Mouse (Mus musculus): Measurements from ENCODE around the gene Asb16. TPM values are rescaled to one million over a fixed set of nuclear protein-coding genes. Genes with fewer than 3 reads are reported as not detected.

Asb16 gene
- not detected for polyA plus RNA-seq (2017; shearing (Covaris generic))

GRCm38 (mm10) chr11:102268520-102269244 lies at the start of gene Asb16:
Gene Asb16 (plus strand): TSS chr11:102268743.

GRCm38 (mm10) chr11:102230006-102230741 lies 38.4 kb upstream of the Asb16 start, which contains the start of gene Hdac5:
Gene Hdac5 (minus strand): TSS chr11:102230166.

GRCm38 (mm10) chr11:102248630-102249230 lies 19.8 kb upstream of the Asb16 start, which contains the start of gene BC030867:
Gene BC030867 (plus strand): TSS chr11:102248882.

GRCm38 (mm10) chr11:102284501-102285094 lies 16.1 kb downstream of the Asb16 start, which contains the start of gene Tmub2:
Gene Tmub2 (plus strand): TSS chr11:102284931.

GRCm38 (mm10) chr11:102296491-102297472 lies 28.2 kb downstream of the Asb16 start, which contains the start of gene Atxn7l3:
Gene Atxn7l3 (minus strand): TSS chr11:102296631.

GRCm38 (mm10) chr11:102319410-102319792 lies 50.9 kb downstream of the Asb16 start, which contains the start of gene Ubtf:
Gene Ubtf (minus strand): TSS chr11:102319742.

Other genes with a start within 250 kb of the Asb16 start
- gene Mpp3, start 240.3 kb upstream of the Asb16 start, polyA plus RNA-seq (2017; shearing (Covaris generic)) = 0.50 TPM
- gene Cd300lg, start 227.2 kb upstream of the Asb16 start, polyA plus RNA-seq (2017; shearing (Covaris generic)) = 0.21 TPM
- gene Mpp2, start 180.2 kb upstream of the Asb16 start, polyA plus RNA-seq (2017; shearing (Covaris generic)) = 4.1 TPM
- not detected for gene Ppy, start 167.4 kb upstream of the Asb16 start, polyA plus RNA-seq (2017; shearing (Covaris generic))
- gene Pyy, start 160.9 kb upstream of the Asb16 start, polyA plus RNA-seq (2017; shearing (Covaris generic)) = not detected
- 0.37 TPM for gene Nags, start 123.2 kb upstream of the Asb16 start, polyA plus RNA-seq (2017; shearing (Covaris generic))
- 4.5 TPM for gene Tmem101, start 112.3 kb upstream of the Asb16 start, polyA plus RNA-seq (2017; shearing (Covaris generic))
- 79.8 TPM for gene Lsm12, start 83.4 kb upstream of the Asb16 start, polyA plus RNA-seq (2017; shearing (Covaris generic))
- gene G6pc3, start 79.1 kb upstream of the Asb16 start, polyA plus RNA-seq (2017; shearing (Covaris generic)) = 20.7 TPM
- gene Hdac5, start 38.6 kb upstream of the Asb16 start, polyA plus RNA-seq (2017; shearing (Covaris generic)) = 46.5 TPM
- gene BC030867, start 19.9 kb upstream of the Asb16 start, polyA plus RNA-seq (2017; shearing (Covaris generic)) = 0.33 TPM
- 42.8 TPM for gene Tmub2, start 16.2 kb downstream of the Asb16 start, polyA plus RNA-seq (2017; shearing (Covaris generic))
- gene Atxn7l3, start 27.9 kb downstream of the Asb16 start, polyA plus RNA-seq (2017; shearing (Covaris generic)) = 15.0 TPM
- 113 TPM for gene Ubtf, start 51.0 kb downstream of the Asb16 start, polyA plus RNA-seq (2017; shearing (Covaris generic))
- gene Slc4a1, start 97.5 kb downstream of the Asb16 start, polyA plus RNA-seq (2017; shearing (Covaris generic)) = 0.09 TPM
- 4.2 TPM for gene Rundc3a, start 124.7 kb downstream of the Asb16 start, polyA plus RNA-seq (2017; shearing (Covaris generic))
- gene Slc25a39, start 139.2 kb downstream of the Asb16 start, polyA plus RNA-seq (2017; shearing (Covaris generic)) = 46.6 TPM
- gene Grn, start 161.6 kb downstream of the Asb16 start, polyA plus RNA-seq (2017; shearing (Covaris generic)) = 28.8 TPM
- gene Fam171a2, start 178.9 kb downstream of the Asb16 start, polyA plus RNA-seq (2017; shearing (Covaris generic)) = not detected
- 2.1 TPM for gene Itga2b, start 201.4 kb downstream of the Asb16 start, polyA plus RNA-seq (2017; shearing (Covaris generic))

Measured in effector memory CD4-positive, alpha-beta T cell, adult 7 months (primary cell).